Mouse (Mus musculus): ENCODE measurements around the gene Atp5g1.

- TF ChIP-seq CTCF (IDR thresholded peaks at IDR 0.05; ENCODE audit: low read depth, low read length) (no peak), POLR2A (IDR thresholded peaks at IDR 0.05; ENCODE audit: borderline replicate concordance, low read depth, low read length) (no peak)
Observed at GRCm38 (mm10) chr11:96070353-96070752, 5.1 kb downstream of the Atp5g1 start.
